Mouse (Mus musculus): ENCODE results near the gene Mex3b. TPM values are rescaled to one million over a fixed set of nuclear protein-coding genes. Genes with fewer than 3 reads are reported as not detected.
A peak's percentile ranks its signal among the peaks of the same experiment; 100 is the strongest.

Gene Mex3b
- polyA plus RNA-seq, 1 experiment from 2014 or later: 15.6 TPM

DNA sequence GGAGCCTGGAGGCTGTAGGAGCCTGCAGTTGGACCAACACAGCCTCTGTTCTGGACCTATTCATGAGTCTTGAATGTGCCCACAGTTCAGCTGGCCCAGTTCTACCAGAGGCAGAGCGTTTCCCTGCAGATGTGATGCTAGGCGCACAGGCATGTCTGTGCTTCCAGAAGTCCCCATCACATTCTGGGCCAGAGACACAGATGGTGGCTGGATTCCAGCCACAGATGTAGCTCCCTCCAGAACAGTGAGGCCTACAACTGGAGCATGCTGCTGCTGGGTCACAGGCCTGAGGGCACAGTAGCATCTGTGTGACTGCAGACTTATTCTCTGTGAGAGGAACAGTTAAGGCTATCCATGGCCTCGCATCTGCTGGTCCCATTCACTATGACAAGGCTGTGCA lies 16.4 kb upstream of the Mex3b start:
- ATAC-seq (ENCODE audit: insufficient number of reproducible peaks, low FRiP score): no peak
- Histone ChIP-seq H3K27ac (ENCODE audit: poor library complexity, severe bottlenecking) (no peak overlapping the region), H3K36me3 (no peaks in the 10 kb centered on the region), H3K9me3 (replicated peaks) (no peaks in the 10 kb centered on the region), H3K4me1 (replicated peaks) (peaks cover 8% of the 10 kb centered on the region), H3K4me3 (no peak overlapping the region), H3K9ac (no peak overlapping the region), H3K4me2 (no peak overlapping the region), H3K27me3 (replicated peaks) (no peaks in the 10 kb centered on the region)
- WGBS: 86% methylated on average over 3 of the region's 3 CpGs

DNA sequence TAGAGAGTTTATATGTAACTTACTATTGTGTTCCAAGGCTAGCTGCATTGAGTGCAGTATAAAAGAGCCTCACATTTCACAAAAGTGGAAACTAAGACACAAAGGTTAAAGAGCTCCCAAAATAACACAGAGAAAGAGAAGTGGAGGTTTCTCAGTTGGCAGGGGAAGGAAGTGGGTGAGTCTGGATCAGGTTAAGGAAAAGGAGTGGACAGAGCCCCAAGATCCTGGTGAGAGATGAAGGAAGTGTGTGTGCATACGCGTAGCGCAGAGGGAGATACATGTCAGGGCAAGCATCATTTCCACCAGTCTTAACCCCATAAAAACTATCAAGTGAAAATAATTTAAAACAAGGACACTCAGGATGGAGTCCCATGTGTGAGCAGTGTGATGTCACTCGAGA lies 15.5 kb upstream of the Mex3b start:
- Histone ChIP-seq H3K4me1 (replicated peaks) (peaks cover 8% of the 10 kb centered on the region), H3K9ac (no peak overlapping the region), H3K9me3 (replicated peaks) (no peaks in the 10 kb centered on the region), H3K27ac (ENCODE audit: poor library complexity, severe bottlenecking) (no peak overlapping the region), H3K4me2 (no peak overlapping the region), H3K4me3 (no peak overlapping the region), H3K27me3 (replicated peaks) (no peaks in the 10 kb centered on the region), H3K36me3 (no peaks in the 10 kb centered on the region)
- 80% methylated on average over 4 of the region's 4 CpGs for WGBS
- no peak for ATAC-seq (ENCODE audit: insufficient number of reproducible peaks, low FRiP score)

DNA sequence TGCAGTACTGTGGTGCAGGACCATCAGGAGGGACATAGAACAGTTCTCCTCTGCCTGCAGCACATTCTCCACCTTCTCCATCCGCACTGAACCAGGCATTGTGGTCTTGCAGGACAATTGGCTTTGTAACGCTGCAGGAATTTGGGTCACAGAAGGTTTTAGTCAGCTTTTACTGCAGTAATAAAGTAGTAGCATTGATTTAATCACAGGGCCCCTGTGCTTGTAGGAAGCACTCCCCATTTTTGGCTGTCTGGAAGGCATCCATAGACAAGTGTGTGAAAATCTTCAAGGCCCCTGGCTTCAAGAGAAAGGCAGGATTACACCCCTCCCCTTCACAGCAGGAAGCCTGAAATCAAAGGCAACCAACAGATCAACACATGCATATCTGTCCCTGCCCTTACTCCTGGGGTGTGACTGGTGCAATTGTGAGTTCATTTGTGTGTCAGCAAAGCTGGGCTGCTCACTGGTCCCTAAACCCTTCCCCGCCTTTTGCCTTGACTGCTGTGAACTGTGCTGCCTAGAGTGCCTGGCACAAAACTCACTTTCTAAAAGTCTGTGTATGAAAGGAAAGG lies 12.9 kb upstream of the Mex3b start:
- Histone ChIP-seq H3K4me2 (no peak overlapping the region), H3K9ac (no peak overlapping the region), H3K9me3 (replicated peaks) (no peaks in the 10 kb centered on the region), H3K27me3 (replicated peaks) (0 out of 2 replicates have a peak, but pooled peaks cover under 1% of the 10 kb centered on the region), H3K4me3 (no peak overlapping the region), H3K27ac (ENCODE audit: poor library complexity, severe bottlenecking) (no peak overlapping the region), H3K36me3 (no peaks in the 10 kb centered on the region), H3K4me1 (replicated peaks) (peaks cover 8% of the 10 kb centered on the region)
- no peak for ATAC-seq (ENCODE audit: insufficient number of reproducible peaks, low FRiP score)
- 48% methylated on average over 3 of the region's 3 CpGs for WGBS

DNA sequence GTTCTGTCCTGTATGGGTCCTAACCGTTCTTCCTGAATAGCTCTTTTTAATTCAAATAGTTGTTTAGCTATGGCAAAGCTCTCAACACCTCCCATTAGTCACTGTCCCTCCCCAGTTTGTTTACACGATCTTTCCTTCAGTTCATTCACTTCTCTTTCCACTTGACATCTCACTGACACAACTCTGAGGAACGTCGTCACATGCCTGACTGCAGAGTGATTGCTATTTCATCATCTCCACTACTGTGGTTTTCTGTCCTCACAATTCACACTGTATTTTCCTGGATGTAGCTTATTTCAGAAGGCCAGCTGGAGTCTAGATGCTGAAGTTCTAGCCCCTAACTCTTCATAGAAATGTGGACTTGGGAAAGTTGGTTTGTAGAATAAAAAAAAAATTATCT lies 8.5 kb upstream of the Mex3b start:
- Histone ChIP-seq H3K27ac (ENCODE audit: poor library complexity, severe bottlenecking) (no peak overlapping the region), H3K4me3 (no peak overlapping the region), H3K27me3 (replicated peaks) (peaks cover 3% of the 10 kb centered on the region; the same call in 1 of the 2 replicates), H3K4me2 (no peak overlapping the region), H3K36me3 (no peaks in the 10 kb centered on the region), H3K9me3 (replicated peaks) (no peaks in the 10 kb centered on the region), H3K4me1 (replicated peaks) (peaks cover 8% of the 10 kb centered on the region), H3K9ac (no peak overlapping the region)
- 46% methylated on average over 4 of the region's 4 CpGs for WGBS
- ATAC-seq (ENCODE audit: insufficient number of reproducible peaks, low FRiP score): no peak

DNA sequence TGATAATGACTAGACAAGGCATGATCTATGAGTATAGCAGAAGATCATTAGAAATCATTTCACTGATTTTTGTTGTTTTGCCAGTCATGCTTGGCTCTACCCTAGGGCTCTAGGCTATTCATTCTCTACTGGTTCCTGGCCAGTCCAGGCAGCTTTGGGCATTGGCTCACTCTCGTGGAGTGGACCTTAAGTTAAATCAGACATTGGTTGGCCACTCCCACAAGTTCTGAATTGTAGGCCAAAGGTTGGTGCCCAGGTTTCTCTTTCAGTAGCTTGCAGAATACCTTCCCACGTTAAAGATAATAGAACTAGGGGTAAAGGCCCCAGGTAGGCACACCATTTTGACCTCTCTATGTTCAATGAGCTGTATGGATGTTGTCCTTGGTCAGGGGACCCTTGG lies 6.5 kb upstream of the Mex3b start:
- no peak overlapping the region for H3K9ac ChIP-seq
- no peaks in the 10 kb centered on the region for H3K4me1 ChIP-seq (replicated peaks)
- no peak overlapping the region for H3K4me3 ChIP-seq
- no peaks in the 10 kb centered on the region for H3K9me3 ChIP-seq (replicated peaks)
- H3K4me2 ChIP-seq: no peak overlapping the region
- H3K27me3 ChIP-seq (replicated peaks): peaks cover 3% of the 10 kb centered on the region; the same call in 1 of the 2 replicates
- ATAC-seq (ENCODE audit: insufficient number of reproducible peaks, low FRiP score): no peak
- 70% methylated on average over 2 of the region's 2 CpGs for WGBS
- H3K27ac ChIP-seq (ENCODE audit: poor library complexity, severe bottlenecking): no peak overlapping the region
- H3K36me3 ChIP-seq: no peaks in the 10 kb centered on the region

DNA sequence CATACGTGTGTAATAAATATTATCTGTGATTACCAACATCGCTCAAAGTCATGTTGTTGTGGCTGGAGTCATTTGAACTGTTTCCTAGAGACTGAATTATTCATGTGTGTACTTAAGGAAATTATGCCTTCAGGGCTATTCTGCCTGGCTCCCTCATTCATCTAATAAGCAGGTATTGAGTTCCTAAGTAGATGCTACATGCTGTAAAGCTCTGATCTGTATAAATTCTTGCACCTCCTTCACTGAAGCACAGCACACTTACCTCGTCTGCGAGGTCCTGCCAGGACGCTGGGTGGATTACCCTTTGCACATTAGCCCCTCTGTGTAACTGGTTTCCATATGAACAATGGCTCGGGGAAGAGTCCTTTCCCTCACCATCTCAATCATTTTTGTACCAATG lies 3.8 kb upstream of the Mex3b start:
- peaks cover 3% of the 10 kb centered on the region; the same call in 1 of the 2 replicates for H3K27me3 ChIP-seq (replicated peaks)
- H3K27ac ChIP-seq (ENCODE audit: poor library complexity, severe bottlenecking): no peak overlapping the region
- H3K9me3 ChIP-seq (replicated peaks): no peaks in the 10 kb centered on the region
- no peak for ATAC-seq (ENCODE audit: insufficient number of reproducible peaks, low FRiP score)
- 66% methylated on average over 6 of the region's 6 CpGs for WGBS
- no peaks in the 10 kb centered on the region for H3K4me1 ChIP-seq (replicated peaks)
- no peaks in the 10 kb centered on the region for H3K36me3 ChIP-seq
- no peak overlapping the region for H3K4me3 ChIP-seq
- no peak overlapping the region for H3K9ac ChIP-seq
- H3K4me2 ChIP-seq: no peak overlapping the region

DNA sequence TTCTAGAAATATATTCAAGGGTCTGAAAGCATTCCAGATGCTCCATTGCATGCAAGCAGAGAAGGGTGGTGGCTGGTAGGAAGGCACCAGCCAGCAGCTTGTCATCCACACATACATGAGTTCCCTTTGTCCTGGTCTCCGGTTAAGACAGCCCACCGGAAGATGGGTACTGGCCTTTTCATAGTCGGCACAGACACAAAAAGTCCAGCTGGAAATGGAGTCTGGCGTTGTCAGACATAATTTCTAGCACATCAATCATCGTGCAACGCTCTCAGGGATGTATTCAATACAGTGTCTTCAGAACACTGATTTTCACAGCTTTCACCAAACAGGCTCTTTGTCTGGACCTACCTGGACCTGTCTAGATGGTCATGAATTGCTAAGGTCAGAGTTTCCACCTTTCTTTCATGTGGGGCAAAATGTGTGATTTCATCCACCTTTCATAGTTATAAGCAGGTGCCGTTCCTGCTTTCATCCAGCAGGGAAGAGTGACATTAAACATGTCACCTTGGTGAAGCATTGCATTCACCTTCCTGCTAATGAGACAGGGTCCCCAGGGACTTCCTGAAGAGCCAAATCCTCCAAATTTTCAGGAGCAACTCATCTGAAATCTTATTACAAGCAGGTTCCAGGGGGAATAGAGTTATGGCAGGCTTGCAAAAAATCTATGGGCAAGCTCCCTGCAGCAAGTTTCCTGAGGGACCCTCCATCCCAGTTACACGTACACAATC lies 2.7 kb upstream of the Mex3b start:
- H3K9me3 ChIP-seq (replicated peaks): no peaks in the 10 kb centered on the region
- peaks cover 5% of the 10 kb centered on the region for H3K4me1 ChIP-seq (replicated peaks)
- WGBS: 56% methylated on average over 8 of the region's 8 CpGs
- no peak for ATAC-seq (ENCODE audit: insufficient number of reproducible peaks, low FRiP score)
- H3K4me3 ChIP-seq: 0 out of 2 replicates have a peak overlapping the region, but pooled peaks have one; percentile 73
- no peak overlapping the region for H3K9ac ChIP-seq
- peaks cover 7% of the 10 kb centered on the region for H3K36me3 ChIP-seq
- H3K27me3 ChIP-seq (replicated peaks): peaks cover under 1% of the 10 kb centered on the region; the same call in 1 of the 2 replicates
- H3K27ac ChIP-seq (ENCODE audit: poor library complexity, severe bottlenecking): no peak overlapping the region
- H3K4me2 ChIP-seq: peak overlapping the region; percentile 92

DNA sequence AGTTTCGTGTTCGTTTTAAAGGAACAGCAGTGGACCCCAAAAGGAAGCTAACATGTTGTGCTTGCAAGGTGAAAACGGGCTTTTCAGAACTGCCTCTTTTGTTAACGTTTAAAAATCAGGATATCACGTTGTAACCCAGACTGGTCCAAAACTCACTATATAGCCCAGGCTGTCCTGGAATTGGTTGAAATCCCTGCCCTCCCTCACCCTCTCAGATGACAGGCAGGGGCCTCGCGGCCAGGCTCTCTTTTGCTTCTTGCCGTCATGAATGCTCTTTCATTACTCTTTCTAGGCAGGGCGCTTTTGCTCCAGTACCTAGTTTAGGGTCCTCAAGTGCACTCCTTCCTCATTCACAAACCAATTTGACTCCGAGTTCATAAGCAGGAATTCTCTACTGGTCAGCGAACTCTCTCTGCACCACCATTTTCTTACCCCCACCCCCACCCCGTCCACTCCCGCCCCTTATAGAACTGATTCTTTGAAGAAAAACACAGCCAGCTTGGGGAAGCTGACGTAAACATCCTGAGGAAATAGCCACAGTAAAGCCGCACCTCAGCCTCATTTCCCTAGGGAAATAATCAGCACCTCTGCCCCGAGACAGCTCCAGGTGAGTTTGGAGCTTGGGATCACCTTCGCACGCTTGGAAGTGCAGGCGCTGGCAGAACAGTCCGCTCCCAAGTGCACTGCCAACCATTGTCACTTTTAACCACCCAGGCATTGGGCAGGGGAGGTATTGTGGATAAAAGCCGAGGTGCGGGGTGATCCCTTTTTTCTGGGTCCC lies 2.0 kb upstream of the Mex3b start:
- H3K4me2 ChIP-seq: peak overlapping the region; percentile 92
- H3K27me3 ChIP-seq (replicated peaks): no peaks in the 10 kb centered on the region
- H3K9me3 ChIP-seq (replicated peaks): no peaks in the 10 kb centered on the region
- peaks cover 15% of the 10 kb centered on the region for H3K36me3 ChIP-seq
- peak overlapping the region; percentile 67 for H3K27ac ChIP-seq (ENCODE audit: poor library complexity, severe bottlenecking)
- ATAC-seq (ENCODE audit: insufficient number of reproducible peaks, low FRiP score): no peak
- H3K4me3 ChIP-seq: peak overlapping the region; percentile 73
- peaks cover 13% of the 10 kb centered on the region for H3K4me1 ChIP-seq (replicated peaks)
- 2% methylated on average over 22 of the region's 22 CpGs for WGBS
- peak overlapping the region; percentile 70 for H3K9ac ChIP-seq

DNA sequence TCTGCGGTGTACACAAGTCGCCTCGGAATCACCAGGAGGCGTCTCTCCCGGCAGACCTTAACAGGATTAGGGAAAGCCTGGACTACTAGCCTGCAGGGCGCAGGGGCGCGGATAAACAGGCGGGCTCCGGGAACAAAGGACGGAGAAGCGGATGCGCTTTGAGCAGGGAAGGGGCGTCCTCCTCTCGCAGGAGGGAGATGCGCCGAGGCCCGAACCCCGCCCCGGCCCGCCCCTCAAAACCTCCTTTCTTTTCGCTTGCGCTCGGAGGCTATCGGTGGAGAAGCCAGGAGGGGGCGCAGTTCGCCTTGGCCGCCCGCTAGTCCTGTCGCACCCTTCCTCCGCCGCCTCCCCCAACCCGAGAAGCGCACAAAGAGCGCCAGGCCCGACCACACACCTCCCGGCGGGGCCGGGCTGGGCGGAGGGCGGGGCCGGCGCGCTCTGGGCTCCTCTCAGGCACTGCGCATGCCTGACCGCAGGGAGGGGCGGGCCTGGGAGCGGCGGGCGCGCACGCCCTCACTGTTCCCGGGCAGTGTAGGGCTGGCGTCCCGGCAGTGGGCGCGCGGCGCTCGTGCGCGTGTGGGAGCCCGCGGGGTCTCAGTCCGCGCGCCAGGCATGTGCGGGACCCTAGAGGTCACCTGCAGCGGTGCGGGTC lies 1.2 kb upstream of the Mex3b start:
- Histone ChIP-seq H3K9ac (peak overlapping the region; percentile 77), H3K4me1 (replicated peaks) (peaks cover 14% of the 10 kb centered on the region), H3K9me3 (replicated peaks) (no peaks in the 10 kb centered on the region), H3K27me3 (replicated peaks) (no peaks in the 10 kb centered on the region), H3K27ac (ENCODE audit: poor library complexity, severe bottlenecking) (peak overlapping the region; percentile 97), H3K4me2 (peak overlapping the region; percentile 92), H3K36me3 (peaks cover 18% of the 10 kb centered on the region), H3K4me3 (peak overlapping the region; percentile 73)
- under 1% methylated on average over 45 of the region's 70 CpGs for WGBS
- peak; percentile 91 for ATAC-seq (ENCODE audit: insufficient number of reproducible peaks, low FRiP score)

DNA sequence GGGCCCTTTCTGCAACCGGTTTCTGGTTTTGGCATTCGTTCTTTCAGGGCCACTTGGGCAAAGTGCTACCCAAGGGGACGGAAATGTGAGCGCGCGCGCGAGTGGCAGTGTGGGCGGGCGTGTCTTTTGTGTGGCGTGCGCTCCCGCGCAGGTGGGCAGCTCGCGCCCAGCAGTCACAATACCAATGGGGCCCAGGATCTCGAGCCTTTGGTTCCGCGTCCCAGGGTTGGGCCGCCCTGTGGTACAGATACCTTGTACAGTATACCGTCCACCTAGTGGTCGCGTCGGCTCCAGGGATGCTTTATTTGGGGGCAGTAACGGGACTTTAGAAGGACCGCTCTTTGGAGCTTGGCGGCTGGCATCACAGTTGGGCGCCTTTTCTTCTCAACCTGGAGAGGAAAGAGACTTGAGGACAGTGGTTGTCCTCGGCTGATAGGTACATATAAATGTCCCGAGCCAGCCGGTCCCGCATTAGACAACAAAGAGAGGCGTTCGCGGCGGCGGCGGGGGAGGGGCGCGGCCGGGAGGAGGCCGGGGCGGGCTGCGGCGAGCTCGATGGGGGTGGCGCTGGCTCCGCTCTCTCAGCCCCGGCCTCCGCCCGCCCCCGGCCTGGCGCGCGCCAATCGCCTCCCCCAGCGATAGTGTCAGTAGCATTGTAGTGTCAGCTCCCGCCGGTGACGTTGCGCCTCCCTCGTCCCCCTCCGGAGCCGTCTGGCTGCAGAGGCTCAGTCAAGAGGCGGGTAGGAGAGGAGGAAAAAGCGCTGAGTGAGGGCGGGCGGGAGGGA lies 455 bp upstream of the Mex3b start:
- H3K36me3 ChIP-seq: peaks cover 18% of the 10 kb centered on the region
- H3K4me1 ChIP-seq (replicated peaks): peaks cover 16% of the 10 kb centered on the region
- peak overlapping the region; percentile 73 for H3K4me3 ChIP-seq
- H3K9ac ChIP-seq: peak overlapping the region; percentile 93
- no peaks in the 10 kb centered on the region for H3K27me3 ChIP-seq (replicated peaks)
- peak overlapping the region; percentile 97 for H3K27ac ChIP-seq (ENCODE audit: poor library complexity, severe bottlenecking)
- under 1% methylated on average over 60 of the region's 68 CpGs for WGBS
- H3K9me3 ChIP-seq (replicated peaks): no peaks in the 10 kb centered on the region
- H3K4me2 ChIP-seq: peak overlapping the region; percentile 92
- ATAC-seq (ENCODE audit: insufficient number of reproducible peaks, low FRiP score): peak; percentile 84
